Mouse (Mus musculus) testis, adult 2 months (tissue): Measurements from ENCODE around the gene Bnc2.

ENCODE experiments used
- CTCF ChIP-seq: fragments of 200-500 bp; IDR thresholded peaks from 2 replicates; pipeline ENCODE4 v1.5.1; 2012; ENCODE audit warnings: low read depth, mild to moderate bottlenecking, inconsistent platforms, low read length, moderate library complexity; ENCODE audit not compliant: control insufficient read depth, insufficient read depth, insufficient replicate concordance
- POLR2A ChIP-seq: fragments of 200-500 bp; IDR thresholded peaks from 2 replicates; pipeline ENCODE4 v1.6.1; 2012; ENCODE audit warnings: low read depth, mild to moderate bottlenecking, inconsistent platforms, low read length, moderate library complexity; ENCODE audit not compliant: control insufficient read depth

DNA sequence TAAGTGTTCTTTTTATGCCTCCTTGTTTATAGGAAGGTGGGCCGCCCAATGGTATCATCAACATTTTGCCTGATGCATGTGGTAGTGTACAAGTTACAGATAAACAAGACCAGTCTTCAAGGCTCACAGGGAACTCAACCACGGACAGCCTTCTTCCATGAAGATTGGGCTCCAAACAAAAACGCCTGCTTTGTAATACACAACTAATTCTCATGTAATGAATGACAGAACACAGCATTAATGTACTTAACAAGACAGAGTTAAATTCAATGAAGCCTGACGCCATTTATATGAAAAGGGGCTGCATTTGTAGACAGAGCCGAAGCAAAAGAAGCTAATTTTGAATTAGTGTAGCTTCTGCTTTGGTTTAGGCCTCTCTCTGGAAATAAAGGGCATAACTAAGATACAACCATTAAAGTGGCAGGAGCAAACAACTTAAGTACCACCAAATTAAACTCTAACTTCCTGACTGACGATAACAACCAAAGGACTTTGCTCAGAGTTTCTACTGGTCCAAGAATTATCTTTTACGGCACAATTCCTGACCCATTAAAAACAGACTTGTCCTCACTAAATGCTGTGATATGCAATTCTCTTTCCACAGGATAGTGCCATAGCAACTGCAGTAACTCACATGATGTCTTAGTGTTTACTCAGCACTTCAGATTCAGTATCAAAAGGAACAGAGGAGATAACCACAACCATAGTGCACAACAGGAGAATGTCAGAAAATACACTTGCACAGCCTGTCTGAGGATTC is 225.6 kb downstream of the Bnc2 start:
- TF ChIP-seq POLR2A: no peak
- no peak for TF ChIP-seq CTCF
